Mouse (Mus musculus): ENCODE measurements around the gene Mrgprh. TPM values are rescaled to one million over a fixed set of nuclear protein-coding genes. Genes with fewer than 3 reads are reported as not detected.
"Not testable (repeated sequence)": the region's sequence is repeated elsewhere in the genome, so short reads cannot be mapped to it uniquely, and the experiment has no call there.

Gene Mrgprh
- polyA plus RNA-seq, 1 experiment from 2014 or later = not detected

- H3K36me3 ChIP-seq = no peaks in the 10 kb centered on the region
- no peak overlapping the region for H3K9ac ChIP-seq
- no peak overlapping the region for H3K27ac ChIP-seq (replicated peaks)
- no peaks in the 10 kb centered on the region for H3K4me1 ChIP-seq (replicated peaks)
- peak; percentile 59; the same call in 1 of the 2 replicates for ATAC-seq (ENCODE audit: low FRiP score, low read depth)
- 68% methylated on average over 16 of the region's 16 CpGs for WGBS
- no peaks in the 10 kb centered on the region for H3K27me3 ChIP-seq
- no peak overlapping the region for H3K4me3 ChIP-seq
- no peak overlapping the region for H3K4me2 ChIP-seq
- H3K9me3 ChIP-seq = no peaks in the 10 kb centered on the region
Measured at GRCm38 (mm10) chr17:12872275-12873028, 3.4 kb upstream of the Mrgprh start.

- peak overlapping the region; percentile 46 for H3K4me2 ChIP-seq
- peaks cover 8% of the 10 kb centered on the region for H3K4me1 ChIP-seq (replicated peaks)
- peak; percentile 84 for ATAC-seq (ENCODE audit: low FRiP score, low read depth)
- H3K9me3 ChIP-seq = no peaks in the 10 kb centered on the region
- WGBS = 4% methylated on average over 14 of the region's 14 CpGs
- peak overlapping the region; percentile 4; the same call in 1 of the 2 replicates for H3K4me3 ChIP-seq
- no peaks in the 10 kb centered on the region for H3K36me3 ChIP-seq
- no peak overlapping the region; the same call in 1 of the 2 replicates for H3K9ac ChIP-seq
- H3K27ac ChIP-seq (replicated peaks) = no peak overlapping the region
- H3K27me3 ChIP-seq = peaks cover 3% of the 10 kb centered on the region; the same call in 1 of the 2 replicates
Measured at GRCm38 (mm10) chr17:12880178-12880577, 4.3 kb downstream of the Mrgprh start.

GRCm38 (mm10) chr17:12881216-12881615 is 5.4 kb downstream of the Mrgprh start:
- Histone ChIP-seq H3K4me1 (replicated peaks) (peaks cover 8% of the 10 kb centered on the region), H3K4me3 (no peak overlapping the region), H3K27me3 (peaks cover 3% of the 10 kb centered on the region; the same call in 1 of the 2 replicates), H3K4me2 (no peak overlapping the region), H3K9me3 (no peaks in the 10 kb centered on the region), H3K36me3 (no peaks in the 10 kb centered on the region), H3K27ac (replicated peaks) (no peak overlapping the region), H3K9ac (no peak overlapping the region)
- no peak for ATAC-seq (ENCODE audit: low FRiP score, low read depth)
- WGBS = 92% methylated on average over 1 of the region's 1 CpGs

- no peak for ATAC-seq (ENCODE audit: low FRiP score, low read depth)
- no peaks in the 10 kb centered on the region for H3K4me1 ChIP-seq (replicated peaks)
- H3K27ac ChIP-seq (replicated peaks) = no peak overlapping the region
- WGBS = 45% methylated on average over 6 of the region's 6 CpGs
- H3K9me3 ChIP-seq = no peaks in the 10 kb centered on the region
- H3K9ac ChIP-seq = no peak overlapping the region
- H3K27me3 ChIP-seq = no peaks in the 10 kb centered on the region
- no peak overlapping the region for H3K4me2 ChIP-seq
- no peak overlapping the region for H3K4me3 ChIP-seq
- no peaks in the 10 kb centered on the region for H3K36me3 ChIP-seq
Measured at GRCm38 (mm10) chr17:12886620-12887019, 10.8 kb downstream of the Mrgprh start.

GRCm38 (mm10) chr17:12887021-12887775 is 11.4 kb downstream of the Mrgprh start:
- 79% methylated on average over 15 of the region's 15 CpGs for WGBS
- Histone ChIP-seq H3K36me3 (no peaks in the 10 kb centered on the region), H3K9ac (no peak overlapping the region), H3K27ac (replicated peaks) (no peak overlapping the region), H3K4me2 (no peak overlapping the region), H3K4me1 (replicated peaks) (no peaks in the 10 kb centered on the region), H3K9me3 (no peaks in the 10 kb centered on the region), H3K4me3 (no peak overlapping the region), H3K27me3 (no peaks in the 10 kb centered on the region)
- ATAC-seq (ENCODE audit: low FRiP score, low read depth) = no peak

- 85% methylated on average over 4 of the region's 4 CpGs for WGBS
- H3K4me1 ChIP-seq (replicated peaks) = no peaks in the 10 kb centered on the region
- no peaks in the 10 kb centered on the region for H3K36me3 ChIP-seq
- no peak overlapping the region for H3K4me2 ChIP-seq
- H3K9ac ChIP-seq = no peak overlapping the region
- no peaks in the 10 kb centered on the region for H3K27me3 ChIP-seq
- H3K9me3 ChIP-seq = no peaks in the 10 kb centered on the region
- no peak for ATAC-seq (ENCODE audit: low FRiP score, low read depth)
- H3K27ac ChIP-seq (replicated peaks) = no peak overlapping the region
- no peak overlapping the region for H3K4me3 ChIP-seq
Measured at GRCm38 (mm10) chr17:12891054-12891453, 15.2 kb downstream of the Mrgprh start.

GRCm38 (mm10) chr17:12892033-12892432 is 16.2 kb downstream of the Mrgprh start:
- Histone ChIP-seq H3K4me2 (no peak overlapping the region), H3K9me3 (no peaks in the 10 kb centered on the region), H3K9ac (no peak overlapping the region), H3K4me3 (no peak overlapping the region), H3K36me3 (no peaks in the 10 kb centered on the region; the same call in 1 of the 2 replicates), H3K27ac (replicated peaks) (no peak overlapping the region), H3K27me3 (no peaks in the 10 kb centered on the region), H3K4me1 (replicated peaks) (no peaks in the 10 kb centered on the region)
- WGBS = 94% methylated on average over 9 of the region's 9 CpGs
- no peak for ATAC-seq (ENCODE audit: low FRiP score, low read depth)

- H3K4me2 ChIP-seq = no peak overlapping the region
- no peaks in the 10 kb centered on the region for H3K4me1 ChIP-seq (replicated peaks)
- peaks cover 8% of the 10 kb centered on the region for H3K36me3 ChIP-seq
- no peaks in the 10 kb centered on the region for H3K27me3 ChIP-seq
- peak overlapping the region; percentile 54 for H3K27ac ChIP-seq (replicated peaks)
- ATAC-seq (ENCODE audit: low FRiP score, low read depth) = peak; percentile 74; the same call in 1 of the 2 replicates
- no peak overlapping the region for H3K9ac ChIP-seq
- no peak overlapping the region for H3K4me3 ChIP-seq
- no peaks in the 10 kb centered on the region for H3K9me3 ChIP-seq
- 77% methylated on average over 5 of the region's 5 CpGs for WGBS
Measured at GRCm38 (mm10) chr17:12897674-12898073, 21.8 kb downstream of the Mrgprh start.

GRCm38 (mm10) chr17:12898607-12899006 is 22.8 kb downstream of the Mrgprh start:
- H3K9me3 ChIP-seq; H3K4me3 ChIP-seq; H3K27me3 ChIP-seq; ATAC-seq (ENCODE audit: low FRiP score, low read depth); H3K4me2 ChIP-seq; H3K9ac ChIP-seq; H3K4me1 ChIP-seq (replicated peaks); H3K36me3 ChIP-seq: not testable (repeated sequence)
- 38% methylated on average over 2 of the region's 2 CpGs for WGBS
- peak overlapping the region; percentile 76 for H3K27ac ChIP-seq (replicated peaks)

- no peak overlapping the region for H3K9ac ChIP-seq
- H3K4me2 ChIP-seq = no peak overlapping the region
- H3K4me3 ChIP-seq = no peak overlapping the region
- H3K27me3 ChIP-seq = no peaks in the 10 kb centered on the region
- WGBS = 93% methylated on average over 6 of the region's 6 CpGs
- no peak overlapping the region for H3K27ac ChIP-seq (replicated peaks)
- H3K36me3 ChIP-seq = peaks cover 16% of the 10 kb centered on the region
- H3K9me3 ChIP-seq = no peaks in the 10 kb centered on the region
- no peak for ATAC-seq (ENCODE audit: low FRiP score, low read depth)
- H3K4me1 ChIP-seq (replicated peaks) = no peaks in the 10 kb centered on the region
Measured at GRCm38 (mm10) chr17:12902291-12902690, 26.5 kb downstream of the Mrgprh start.

- Histone ChIP-seq H3K4me2 (no peak overlapping the region), H3K9me3 (no peaks in the 10 kb centered on the region), H3K36me3 (peaks cover 16% of the 10 kb centered on the region), H3K9ac (no peak overlapping the region), H3K4me3 (no peak overlapping the region), H3K27ac (replicated peaks) (no peak overlapping the region), H3K27me3 (no peaks in the 10 kb centered on the region), H3K4me1 (replicated peaks) (no peaks in the 10 kb centered on the region)
- ATAC-seq (ENCODE audit: low FRiP score, low read depth) = no peak
- whole genome bisulfite sequencing = 33% methylated on average over 11 of the region's 12 CpGs
Measured at GRCm38 (mm10) chr17:12903372-12904333, 27.8 kb downstream of the Mrgprh start.
